In the genomic region with DNA sequence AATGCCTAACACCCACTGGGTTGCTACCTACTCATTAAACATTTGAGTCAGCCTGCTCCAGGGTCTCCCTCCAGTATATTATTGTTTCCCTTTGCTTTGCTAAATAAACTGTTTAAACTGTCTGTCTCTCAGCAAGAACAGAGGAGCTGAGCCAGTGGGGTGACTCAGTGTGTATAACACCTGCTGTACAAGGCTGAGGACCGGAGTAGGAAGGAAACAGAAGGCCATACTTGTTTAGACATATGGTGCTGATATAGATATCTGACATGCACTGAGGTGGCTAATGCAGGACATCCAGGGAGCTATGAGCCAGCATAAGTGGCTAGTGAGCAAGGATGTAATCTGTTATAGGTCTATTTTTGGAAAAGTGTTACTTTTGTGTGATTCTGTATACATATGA, we compare ENCODE assay signal across 19 mouse cellular contexts.
DNase-seq lines count a peak whose midpoint lies in the region; ATAC-seq and TF ChIP-seq lines count a peak whose summit lies in the region.
"Had no signal": no experiment of that assay in that cellular context is flagged by ENCODE, and none has a peak within 500 bp of the region (broad histone marks: within the 10 kb centered on the region; RNA-seq: fewer than 3 reads in every experiment).

No protein-coding gene starts in this region.

- H3K4me1 ChIP-seq in hindbrain, postnatal 0 days (ENCODE audit: insufficient read depth, low read length), result no peaks in the 10 kb centered on the region
- 0 out of 2 replicates have a peak, but pooled peaks cover 2% of the 10 kb centered on the region for H3K4me1 ChIP-seq in hindbrain, embryonic 10.5 days (replicated peaks)
- H3K4me1 ChIP-seq: embryonic facial prominence, embryonic 10.5 days; heart, embryonic 15.5 days; hindbrain, embryonic 15.5 days had no signal

- no peaks in the 10 kb centered on the region for H3K36me3 ChIP-seq in hindbrain, postnatal 0 days (ENCODE audit: insufficient read depth, low read length)
- no peaks in the 10 kb centered on the region for H3K36me3 ChIP-seq in hindbrain, embryonic 10.5 days
- H3K36me3 ChIP-seq: embryonic facial prominence, embryonic 10.5 days; heart, embryonic 15.5 days; hindbrain, embryonic 15.5 days had no signal

- WGBS in hindbrain, postnatal 0 days, result 33% methylated on average over 1 of the region's 1 CpGs
- WGBS in hindbrain, embryonic 10.5 days, result 56% methylated on average over 1 of the region's 1 CpGs

- no peak overlapping the region for H3K4me2 ChIP-seq in hindbrain, postnatal 0 days (ENCODE audit: low read depth, low read length)
- H3K4me2 ChIP-seq: heart, embryonic 15.5 days; hindbrain, embryonic 15.5 days had no signal

- no peak overlapping the region for H3K27ac ChIP-seq in hindbrain, postnatal 0 days
- no peak overlapping the region for H3K27ac ChIP-seq in hindbrain, embryonic 10.5 days
- H3K27ac ChIP-seq: embryonic facial prominence, embryonic 10.5 days; heart, embryonic 15.5 days; hindbrain, embryonic 15.5 days had no signal

- DNase-seq in cerebellum, postnatal 14 days, result no peak
- DNase-seq in hindbrain, postnatal 0 days (ENCODE audit: low spot score), result no peak
- no peak for DNase-seq in hindbrain, embryonic 10.5 days (ENCODE audit: low spot score)
- peak; percentile 89 for DNase-seq in brain, adult 2 months (ENCODE audit: low read depth, low spot score)
- DNase-seq in cerebellum, adult 9-11 months, result peak; percentile 54
- no peak for DNase-seq in spleen, postnatal 10 days (ENCODE audit: low spot score in 2 of 2)
- DNase-seq in right cerebral cortex, postnatal 10 days (ENCODE audit: low spot score in 2 of 2), result no peak
- DNase-seq: adrenal gland, postnatal 14 days; forebrain, postnatal 0 days; gastrocnemius, postnatal 36 days; heart, postnatal 36 days; kidney, postnatal 25 days; lung, postnatal 4 days; right cerebral cortex, postnatal 14 days had no signal

- no peaks in the 10 kb centered on the region for H3K27me3 ChIP-seq in hindbrain, postnatal 0 days (ENCODE audit: insufficient read depth, low read length)
- no peaks in the 10 kb centered on the region for H3K27me3 ChIP-seq in hindbrain, embryonic 10.5 days (ENCODE audit: insufficient read depth, poor library complexity, severe bottlenecking)
- H3K27me3 ChIP-seq: heart, embryonic 15.5 days; hindbrain, embryonic 15.5 days had no signal

- no peak overlapping the region for H3K9ac ChIP-seq in hindbrain, postnatal 0 days (replicated peaks; ENCODE audit: low read length)
- H3K9ac ChIP-seq: forebrain, postnatal 0 days; heart, embryonic 15.5 days; hindbrain, embryonic 15.5 days had no signal

- no peak overlapping the region for H3K4me3 ChIP-seq in hindbrain, postnatal 0 days (ENCODE audit: low read length)
- H3K4me3 ChIP-seq in hindbrain, embryonic 10.5 days, result no peak overlapping the region
- H3K4me3 ChIP-seq: embryonic facial prominence, embryonic 10.5 days; heart, embryonic 15.5 days; hindbrain, embryonic 15.5 days had no signal

- H3K9me3 ChIP-seq in hindbrain, postnatal 0 days (ENCODE audit: low read length), result no peaks in the 10 kb centered on the region
- no peaks in the 10 kb centered on the region for H3K9me3 ChIP-seq in hindbrain, embryonic 10.5 days
- H3K9me3 ChIP-seq: embryonic facial prominence, embryonic 10.5 days; heart, embryonic 15.5 days; hindbrain, embryonic 15.5 days had no signal

- no peak for TF ChIP-seq CTCF in hindbrain, postnatal 0 days (IDR thresholded peaks at IDR 0.05; ENCODE audit: low read depth)

- peak; percentile 89 for ATAC-seq in cerebellum, adult (ENCODE audit: insufficient number of reproducible peaks, low FRiP score, low TSS enrichment)
- ATAC-seq in hindbrain, postnatal 0 days, result peak; percentile 53; the same call in 1 of the 2 replicates
- ATAC-seq: forebrain, postnatal 0 days; intestine, embryonic 16.5 days had no signal

Comparison
In these comparisons a context has a peak if more than half of its experiments do, and no peak if none do; other contexts are left out.
1. DNase-seq: peak in brain, adult 2 months (single experiment) and cerebellum, adult 9-11 months (single experiment); none in cerebellum, postnatal 14 days (0 of 2), hindbrain, postnatal 0 days (single experiment), hindbrain, embryonic 10.5 days (single experiment), spleen, postnatal 10 days (0 of 2) and right cerebral cortex, postnatal 10 days (0 of 2).